9 mouse cellular contexts compared by ENCODE assay signal in genomic region chr7:25385850-25386555, GRCm38 (mm10). TPM values are rescaled to one million over a fixed set of nuclear protein-coding genes. Genes with fewer than 3 reads are reported as not detected.
A peak's percentile ranks its signal among the peaks of the same experiment; 100 is the strongest.
DNase-seq lines count a peak whose midpoint lies in the region; ATAC-seq and TF ChIP-seq lines count a peak whose summit lies in the region.
"Had no signal": no experiment of that assay in that cellular context is flagged by ENCODE, and none has a peak within 500 bp of the region (broad histone marks: within the 10 kb centered on the region; RNA-seq: fewer than 3 reads in every experiment).

No protein-coding gene starts in this region.

- no peak for TF ChIP-seq CTCF in left cerebral cortex, adult 2 months (IDR thresholded peaks at IDR 0.05)
- no peak for TF ChIP-seq CTCF in liver, postnatal 0 days (IDR thresholded peaks at IDR 0.05; ENCODE audit: low read depth)

- H3K36me3 ChIP-seq in embryonic facial prominence, embryonic 14.5 days (ENCODE audit: control insufficient read depth, insufficient read depth, low read length): peaks cover 40% of the 10 kb centered on the region
- H3K36me3 ChIP-seq in hindbrain, embryonic 15.5 days: peaks cover 47% of the 10 kb centered on the region
- H3K36me3 ChIP-seq in liver, postnatal 0 days (replicated peaks; ENCODE audit: insufficient read depth, low read length): peaks cover 55% of the 10 kb centered on the region

- peak; percentile 90 for ATAC-seq in activated CD4-positive, CD25-positive, alpha-beta regulatory T cell, adult 4 months
- no peak for ATAC-seq in embryonic facial prominence, embryonic 14.5 days (ENCODE audit: low read depth)
- ATAC-seq in hindbrain, embryonic 15.5 days (ENCODE audit: low FRiP score, low read depth): no peak
- ATAC-seq in liver, postnatal 0 days: peak; percentile 58

- H3K4me2 ChIP-seq in embryonic facial prominence, embryonic 14.5 days (ENCODE audit: low read depth, low read length): no peak overlapping the region
- H3K4me2 ChIP-seq in hindbrain, embryonic 15.5 days: no peak overlapping the region
- H3K4me2 ChIP-seq in liver, postnatal 0 days (ENCODE audit: low read depth, low read length): peak overlapping the region; percentile 36

- no peaks in the 10 kb centered on the region for H3K27me3 ChIP-seq in embryonic facial prominence, embryonic 14.5 days (replicated peaks; ENCODE audit: control insufficient read depth, insufficient read depth, low read length)
- no peaks in the 10 kb centered on the region for H3K27me3 ChIP-seq in hindbrain, embryonic 15.5 days
- no peaks in the 10 kb centered on the region for H3K27me3 ChIP-seq in liver, postnatal 0 days (ENCODE audit: insufficient read depth, low read length)

- no peaks in the 10 kb centered on the region for H3K9me3 ChIP-seq in embryonic facial prominence, embryonic 14.5 days (ENCODE audit: control insufficient read depth, low read length)
- H3K9me3 ChIP-seq in hindbrain, embryonic 15.5 days: no peaks in the 10 kb centered on the region
- H3K9me3 ChIP-seq in liver, postnatal 0 days (ENCODE audit: low read length): no peaks in the 10 kb centered on the region

- intact Hi-C loops in left cerebral cortex, adult 2 months (cut with DNase I): no loop called here
- intact Hi-C loops in left cerebral cortex, postnatal 36 days (cut with DNase I): loop anchor here (5.0 kb wide), 1 partner anchor 144 kb away; no protein-coding TSS in a partner anchor

- 80% methylated on average over 12 of the region's 12 CpGs for WGBS in embryonic facial prominence, embryonic 14.5 days
- WGBS in hindbrain, embryonic 15.5 days: 79% methylated on average over 12 of the region's 12 CpGs
- WGBS in liver, postnatal 0 days (ENCODE audit: insufficient replicate concordance): 27% methylated on average over 12 of the region's 12 CpGs

- no peak for DNase-seq in left cerebral cortex, adult 2 months (ENCODE audit: extremely low spot score in 1 of 2, low spot score in 2 of 2)
- DNase-seq in left cerebral cortex, postnatal 36 days (ENCODE audit: low spot score in 2 of 2): no peak
- DNase-seq in embryonic facial prominence, embryonic 14.5 days (ENCODE audit: low spot score): peak; percentile 34
- peak; percentile 82 for DNase-seq in liver, postnatal 0 days
- peak; percentile 85 for DNase-seq in skeletal muscle tissue, adult 2 months (ENCODE audit: low read depth, low spot score)
- no peak for DNase-seq in retina, postnatal 1 day

- TF ChIP-seq EP300 in liver, postnatal 0 days (IDR thresholded peaks at IDR 0.05; ENCODE audit: low read depth): peak; percentile 28; the same call in 1 of the 2 replicates

- no peak overlapping the region for H3K9ac ChIP-seq in embryonic facial prominence, embryonic 14.5 days (ENCODE audit: low read depth, low read length)
- H3K9ac ChIP-seq in hindbrain, embryonic 15.5 days: no peak overlapping the region
- peak overlapping the region; percentile 51 for H3K9ac ChIP-seq in liver, postnatal 0 days (replicated peaks)

- H3K4me1 ChIP-seq in embryonic facial prominence, embryonic 14.5 days (ENCODE audit: control insufficient read depth, insufficient read depth, low read length): peaks cover 8% of the 10 kb centered on the region; the same call in 1 of the 2 replicates
- peaks cover 16% of the 10 kb centered on the region for H3K4me1 ChIP-seq in hindbrain, embryonic 15.5 days (replicated peaks)
- H3K4me1 ChIP-seq in liver, postnatal 0 days (ENCODE audit: insufficient read depth): peaks cover 47% of the 10 kb centered on the region

- H3K4me3 ChIP-seq in left cerebral cortex, adult 2 months: no peak overlapping the region
- no peak overlapping the region for H3K4me3 ChIP-seq in embryonic facial prominence, embryonic 14.5 days (ENCODE audit: low read depth, low read length)
- H3K4me3 ChIP-seq in hindbrain, embryonic 15.5 days: no peak overlapping the region
- no peak overlapping the region for H3K4me3 ChIP-seq in liver, postnatal 0 days (ENCODE audit: low read depth, low read length)
- H3K4me3 ChIP-seq: myocyte had no signal

- peak overlapping the region; percentile 73 for H3K27ac ChIP-seq in left cerebral cortex, adult 2 months
- 0 out of 2 replicates have a peak overlapping the region, but pooled peaks have one; percentile 35 for H3K27ac ChIP-seq in embryonic facial prominence, embryonic 14.5 days (replicated peaks; ENCODE audit: low read depth, low read length)
- peak overlapping the region; percentile 66 for H3K27ac ChIP-seq in hindbrain, embryonic 15.5 days (replicated peaks)
- H3K27ac ChIP-seq in liver, postnatal 0 days (ENCODE audit: low read depth): peak overlapping the region; percentile 93

RNA-seq across cellular contexts. Expression of gene Lipe, which starts 12.5 kb away (rescaled TPM):
- 1 to 10 TPM; 7.5 to 7.8 TPM for total RNA-seq in left cerebral cortex, adult 2 months (2021)
- total RNA-seq in left cerebral cortex, postnatal 36 days (2021): 10 to 100 TPM in 1 of 2 experiments, 1 to 10 TPM in 1; 6.0 to 11.2 TPM
- 10 to 100 TPM in 1 of 2 experiments, 1 to 10 TPM in 1; 8.5 to 10.7 TPM for polyA plus RNA-seq in activated CD4-positive, CD25-positive, alpha-beta regulatory T cell, adult 4 months (2017; shearing (Covaris generic))
- polyA plus RNA-seq in embryonic facial prominence, embryonic 14.5 days (2014; fragmentation: Nextera tagmentation; extraction: Ambion mirVana): 4.2 and 4.9 TPM in 2 replicates
- polyA plus RNA-seq in hindbrain, embryonic 15.5 days (2015; fragmentation: Nextera tagmentation; extraction: Ambion mirVana): 9.9 and 11.0 TPM in 2 replicates
- 5.2 and 5.5 TPM in 2 replicates for polyA plus RNA-seq in liver, postnatal 0 days (2015; fragmentation: Nextera tagmentation; extraction: Ambion mirVana)

RNA-seq across cellular contexts. Expression of gene Cnfn, which starts 16.5 kb away (rescaled TPM):
- not detected for total RNA-seq in left cerebral cortex, adult 2 months (2021)
- not detected for total RNA-seq in left cerebral cortex, postnatal 36 days (2021)
- polyA plus RNA-seq in activated CD4-positive, CD25-positive, alpha-beta regulatory T cell, adult 4 months (2017; shearing (Covaris generic)): not detected
- 17.7 and 80.3 TPM in 2 replicates for polyA plus RNA-seq in embryonic facial prominence, embryonic 14.5 days (2014; fragmentation: Nextera tagmentation; extraction: Ambion mirVana)
- not detected in 2 replicates for polyA plus RNA-seq in hindbrain, embryonic 15.5 days (2015; fragmentation: Nextera tagmentation; extraction: Ambion mirVana)
- polyA plus RNA-seq in liver, postnatal 0 days (2015; fragmentation: Nextera tagmentation; extraction: Ambion mirVana): not detected in 2 replicates
- polyA plus RNA-seq: myocyte had no signal

RNA-seq across cellular contexts. Expression of gene Cxcl17, which starts 26.7 kb away (rescaled TPM):
- not detected for total RNA-seq in left cerebral cortex, adult 2 months (2021)
- not detected for total RNA-seq in left cerebral cortex, postnatal 36 days (2021)
- polyA plus RNA-seq in activated CD4-positive, CD25-positive, alpha-beta regulatory T cell, adult 4 months (2017; shearing (Covaris generic)): not detected
- polyA plus RNA-seq in embryonic facial prominence, embryonic 14.5 days (2014; fragmentation: Nextera tagmentation; extraction: Ambion mirVana): 0.85 and 1.9 TPM in 2 replicates
- polyA plus RNA-seq in hindbrain, embryonic 15.5 days (2015; fragmentation: Nextera tagmentation; extraction: Ambion mirVana): 1.2 and 1.3 TPM in 2 replicates
- polyA plus RNA-seq in liver, postnatal 0 days (2015; fragmentation: Nextera tagmentation; extraction: Ambion mirVana): not detected in 2 replicates

Comparison
In these comparisons a context has a peak if more than half of its experiments do, and no peak if none do; other contexts are left out.
1. DNase-seq: peak in embryonic facial prominence, embryonic 14.5 days (single experiment), liver, postnatal 0 days (single experiment) and skeletal muscle tissue, adult 2 months (single experiment); none in left cerebral cortex, adult 2 months (0 of 2), left cerebral cortex, postnatal 36 days (0 of 2) and retina, postnatal 1 day (single experiment).
2. H3K27ac ChIP-seq: peak in every context shown above with its lines; median percentile 93 in liver, postnatal 0 days; 73 in left cerebral cortex, adult 2 months; 66 in hindbrain, embryonic 15.5 days; 35 in embryonic facial prominence, embryonic 14.5 days.
3. ATAC-seq: peak in activated CD4-positive, CD25-positive, alpha-beta regulatory T cell, adult 4 months (single experiment) and liver, postnatal 0 days (single experiment); none in embryonic facial prominence, embryonic 14.5 days (single experiment) and hindbrain, embryonic 15.5 days (single experiment).
4. RNA of gene Cnfn, which starts 16.5 kb away (polyA plus RNA-seq): 17.7 to 80.3 TPM in embryonic facial prominence, embryonic 14.5 days; not detected in hindbrain, embryonic 15.5 days, not detected in activated CD4-positive, CD25-positive, alpha-beta regulatory T cell, adult 4 months and not detected in liver, postnatal 0 days; every median in the first group is over 10 times any median in the second.